Mouse (Mus musculus): ENCODE data around the gene Syt16. TPM values are rescaled to one million over a fixed set of nuclear protein-coding genes. Genes with fewer than 3 reads are reported as not detected.

Syt16 gene
- total RNA-seq, 1 experiment = 0.22 TPM

- no peaks in the 10 kb centered on the region for H3K9me3 ChIP-seq (ENCODE audit: control insufficient read depth, insufficient read depth, low read depth, low read length)
- in situ Hi-C loops (cut with MboI; ENCODE audit: low sequenced_read_pairs in 2 of 2, unreplicated experiment in 2 of 2) = no loop called here
- H3K4me3 ChIP-seq (ENCODE audit: insufficient read depth in 1 of 2, low read depth in 1 of 2, low read length in 2 of 2, poor library complexity in 1 of 2, severe bottlenecking in 1 of 2) = peak within 1 kb of the TSS; percentile 90 to 92
- TF ChIP-seq CHD2 (IDR thresholded peaks at IDR 0.05; ENCODE audit: low read depth, low read length) (no peak), HCFC1 (IDR thresholded peaks at IDR 0.05; ENCODE audit: borderline replicate concordance, insufficient read depth, low read length) (no peak), MAFK (IDR thresholded peaks at IDR 0.05; ENCODE audit: insufficient read depth, low read depth, low read length) (no peak), ZC3H11A (IDR thresholded peaks at IDR 0.05; ENCODE audit: borderline replicate concordance, low read depth, low read length) (no peak), ZNF384 (IDR thresholded peaks at IDR 0.05; ENCODE audit: low read depth, low read length) (no peak)
- DNase-seq (ENCODE audit: low read depth, low spot score) = peak; percentile 98
- no peak within 1 kb of the TSS for H3K27ac ChIP-seq (ENCODE audit: insufficient read depth, low read depth, low read length, poor library complexity, severe bottlenecking)
- peaks cover 8% of the 10 kb centered on the region for H3K36me3 ChIP-seq (ENCODE audit: control insufficient read depth, insufficient read depth, low read length, poor library complexity, severe bottlenecking)
- peak within 1 kb of the TSS; percentile 78 for H3K9ac ChIP-seq (ENCODE audit: insufficient read depth, low read depth, low read length, poor library complexity, severe bottlenecking)
- H3K4me1 ChIP-seq (ENCODE audit: control insufficient read depth in 2 of 2, insufficient read depth in 2 of 2, low read length in 2 of 2, poor library complexity in 1 of 2) = no peaks in the 10 kb centered on the region
Observed at GRCm38 (mm10) chr12:73964291-73965281, 32.9 kb upstream of the Syt16 start, which contains the start of gene Snapc1. TSS of gene Snapc1 (plus strand) at chr12:73964481.

GRCm38 (mm10) chr12:73969142-73969541 lies 28.3 kb upstream of the Syt16 start:
- H3K4me3 ChIP-seq (ENCODE audit: insufficient read depth in 1 of 2, low read depth in 1 of 2, low read length in 2 of 2, poor library complexity in 1 of 2, severe bottlenecking in 1 of 2) = no peak overlapping the region
- in situ Hi-C loops (cut with MboI; ENCODE audit: low sequenced_read_pairs in 2 of 2, unreplicated experiment in 2 of 2) = no loop called here
- no peaks in the 10 kb centered on the region for H3K9me3 ChIP-seq (ENCODE audit: control insufficient read depth, insufficient read depth, low read depth, low read length)
- no peak overlapping the region for H3K9ac ChIP-seq (ENCODE audit: insufficient read depth, low read depth, low read length, poor library complexity, severe bottlenecking)
- TF ChIP-seq ZNF384 (IDR thresholded peaks at IDR 0.05; ENCODE audit: low read depth, low read length) = no peak
- no peak for TF ChIP-seq HCFC1 (IDR thresholded peaks at IDR 0.05; ENCODE audit: borderline replicate concordance, insufficient read depth, low read length)
- no peak for TF ChIP-seq CHD2 (IDR thresholded peaks at IDR 0.05; ENCODE audit: low read depth, low read length)
- TF ChIP-seq ZC3H11A (IDR thresholded peaks at IDR 0.05; ENCODE audit: borderline replicate concordance, low read depth, low read length) = no peak
- TF ChIP-seq MAFK (IDR thresholded peaks at IDR 0.05; ENCODE audit: insufficient read depth, low read depth, low read length) = no peak
- no peak for DNase-seq (ENCODE audit: low read depth, low spot score)
- peaks cover 23% of the 10 kb centered on the region for H3K36me3 ChIP-seq (ENCODE audit: control insufficient read depth, insufficient read depth, low read length, poor library complexity, severe bottlenecking)
- no peaks in the 10 kb centered on the region for H3K4me1 ChIP-seq (ENCODE audit: control insufficient read depth in 2 of 2, insufficient read depth in 2 of 2, low read length in 2 of 2, poor library complexity in 1 of 2)
- H3K27ac ChIP-seq (ENCODE audit: insufficient read depth, low read depth, low read length, poor library complexity, severe bottlenecking) = no peak overlapping the region

GRCm38 (mm10) chr12:73974584-73974983 lies 22.9 kb upstream of the Syt16 start:
- H3K36me3 ChIP-seq (ENCODE audit: control insufficient read depth, insufficient read depth, low read length, poor library complexity, severe bottlenecking) = peaks cover 17% of the 10 kb centered on the region

GRCm38 (mm10) chr12:73978144-73978543 lies 19.3 kb upstream of the Syt16 start:
- Histone ChIP-seq H3K4me3 (ENCODE audit: insufficient read depth in 1 of 2, low read depth in 1 of 2, low read length in 2 of 2, poor library complexity in 1 of 2, severe bottlenecking in 1 of 2) (no peak overlapping the region), H3K27ac (ENCODE audit: insufficient read depth, low read depth, low read length, poor library complexity, severe bottlenecking) (no peak overlapping the region), H3K9me3 (ENCODE audit: control insufficient read depth, insufficient read depth, low read depth, low read length) (no peaks in the 10 kb centered on the region), H3K36me3 (ENCODE audit: control insufficient read depth, insufficient read depth, low read length, poor library complexity, severe bottlenecking) (peaks cover 11% of the 10 kb centered on the region), H3K9ac (ENCODE audit: insufficient read depth, low read depth, low read length, poor library complexity, severe bottlenecking) (no peak overlapping the region), H3K4me1 (ENCODE audit: control insufficient read depth in 2 of 2, insufficient read depth in 2 of 2, low read length in 2 of 2, poor library complexity in 1 of 2) (no peaks in the 10 kb centered on the region)
- in situ Hi-C loops (cut with MboI; ENCODE audit: low sequenced_read_pairs in 2 of 2, unreplicated experiment in 2 of 2) = no loop called here
- no peak for DNase-seq (ENCODE audit: low read depth, low spot score)
- TF ChIP-seq ZNF384 (IDR thresholded peaks at IDR 0.05; ENCODE audit: low read depth, low read length) = no peak
- no peak for TF ChIP-seq CHD2 (IDR thresholded peaks at IDR 0.05; ENCODE audit: low read depth, low read length)
- TF ChIP-seq ZC3H11A (IDR thresholded peaks at IDR 0.05; ENCODE audit: borderline replicate concordance, low read depth, low read length) = no peak
- no peak for TF ChIP-seq MAFK (IDR thresholded peaks at IDR 0.05; ENCODE audit: insufficient read depth, low read depth, low read length)
- TF ChIP-seq HCFC1 (IDR thresholded peaks at IDR 0.05; ENCODE audit: borderline replicate concordance, insufficient read depth, low read length) = no peak

More at GRCm38 (mm10) chr12:73974584-73974983, 22.9 kb upstream of the Syt16 start:
- Histone ChIP-seq H3K9me3 (ENCODE audit: control insufficient read depth, insufficient read depth, low read depth, low read length) (no peaks in the 10 kb centered on the region), H3K4me1 (ENCODE audit: control insufficient read depth in 2 of 2, insufficient read depth in 2 of 2, low read length in 2 of 2, poor library complexity in 1 of 2) (no peaks in the 10 kb centered on the region), H3K27ac (ENCODE audit: insufficient read depth, low read depth, low read length, poor library complexity, severe bottlenecking) (no peak overlapping the region), H3K4me3 (ENCODE audit: insufficient read depth in 1 of 2, low read depth in 1 of 2, low read length in 2 of 2, poor library complexity in 1 of 2, severe bottlenecking in 1 of 2) (no peak overlapping the region), H3K9ac (ENCODE audit: insufficient read depth, low read depth, low read length, poor library complexity, severe bottlenecking) (no peak overlapping the region)
- no peak for DNase-seq (ENCODE audit: low read depth, low spot score)
- in situ Hi-C loops (cut with MboI; ENCODE audit: low sequenced_read_pairs in 2 of 2, unreplicated experiment in 2 of 2) = no loop called here
- TF ChIP-seq CHD2 (IDR thresholded peaks at IDR 0.05; ENCODE audit: low read depth, low read length) (no peak), ZNF384 (IDR thresholded peaks at IDR 0.05; ENCODE audit: low read depth, low read length) (no peak), HCFC1 (IDR thresholded peaks at IDR 0.05; ENCODE audit: borderline replicate concordance, insufficient read depth, low read length) (no peak), ZC3H11A (IDR thresholded peaks at IDR 0.05; ENCODE audit: borderline replicate concordance, low read depth, low read length) (no peak), MAFK (IDR thresholded peaks at IDR 0.05; ENCODE audit: insufficient read depth, low read depth, low read length) (no peak)
